Mouse (Mus musculus): Measurements from ENCODE around the gene Rela.

Rela gene

DNA sequence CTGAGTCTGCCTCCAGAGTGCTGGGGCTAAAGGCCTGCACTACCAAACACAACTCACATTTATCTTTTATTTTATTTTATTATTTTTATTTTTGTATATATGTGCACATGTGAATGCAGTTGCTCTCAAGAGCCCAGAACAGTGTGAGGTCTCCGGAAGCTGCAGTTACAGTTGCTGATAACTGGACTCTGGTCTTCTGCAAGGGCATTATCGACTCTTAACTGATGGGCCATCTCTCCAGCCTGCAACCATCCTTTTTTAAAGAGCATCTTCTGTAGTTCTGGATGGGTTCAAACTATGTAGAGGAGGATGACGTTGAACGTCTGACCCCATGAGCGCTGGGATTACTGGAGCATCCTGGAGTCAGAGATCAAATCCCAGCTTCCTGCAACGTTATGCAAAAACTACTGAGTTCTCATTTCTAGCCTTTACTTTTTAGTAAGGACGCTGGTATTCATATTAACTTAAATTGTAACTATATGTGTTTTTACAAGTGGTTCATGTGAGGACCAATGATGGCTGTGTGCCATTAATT lies 1.2 kb upstream of the Rela start:
- DNase-seq (ENCODE audit: low spot score) = no peak

DNA sequence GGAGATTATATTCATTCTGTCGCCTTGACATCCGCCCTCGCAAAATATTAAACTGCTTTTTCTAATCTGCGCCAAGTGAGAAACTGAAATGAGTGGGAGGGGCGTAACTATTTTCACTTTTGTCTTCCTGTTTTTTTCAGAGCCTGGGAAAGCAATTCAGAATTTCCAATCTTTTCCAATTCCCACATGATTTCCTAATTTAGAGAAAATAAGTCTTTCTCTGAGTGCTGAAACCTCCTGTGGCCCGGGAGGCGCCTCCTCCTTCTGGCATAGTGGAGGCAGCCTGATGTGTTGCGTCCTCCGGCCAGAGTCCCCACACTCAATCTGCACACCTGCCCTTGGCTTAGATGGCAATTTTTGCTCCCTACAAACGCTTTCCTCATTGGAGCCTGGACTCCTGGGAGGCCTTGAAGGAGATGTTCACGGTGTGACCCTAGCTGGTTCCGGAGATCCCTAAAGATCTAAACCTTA lies 677 bp upstream of the Rela start:
- DNase-seq (ENCODE audit: low spot score) = no peak

DNA sequence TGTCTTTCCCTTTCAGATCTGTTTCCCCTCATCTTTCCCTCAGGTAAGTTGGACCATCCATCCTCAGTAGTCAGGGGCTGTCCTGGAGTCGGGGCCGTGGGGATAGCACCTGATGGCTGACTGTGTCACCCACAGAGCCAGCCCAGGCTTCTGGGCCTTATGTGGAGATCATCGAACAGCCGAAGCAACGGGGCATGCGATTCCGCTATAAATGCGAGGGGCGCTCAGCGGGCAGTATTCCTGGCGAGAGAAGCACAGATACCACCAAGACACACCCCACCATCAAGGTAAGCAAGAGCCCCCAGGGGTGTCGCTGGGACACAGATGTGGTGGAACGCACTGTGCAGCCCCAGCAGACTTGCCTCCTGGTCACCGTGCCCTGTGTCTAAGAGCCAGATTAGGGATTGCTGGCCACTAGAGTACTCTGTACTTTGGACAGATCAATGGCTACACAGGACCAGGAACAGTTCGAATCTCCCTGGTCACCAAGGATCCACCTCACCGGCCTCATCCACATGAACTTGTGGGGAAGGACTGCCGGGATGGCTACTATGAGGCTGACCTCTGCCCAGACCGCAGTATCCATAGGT lies 1.2 kb downstream of the Rela start:
- no peak for DNase-seq (ENCODE audit: low spot score)

DNA sequence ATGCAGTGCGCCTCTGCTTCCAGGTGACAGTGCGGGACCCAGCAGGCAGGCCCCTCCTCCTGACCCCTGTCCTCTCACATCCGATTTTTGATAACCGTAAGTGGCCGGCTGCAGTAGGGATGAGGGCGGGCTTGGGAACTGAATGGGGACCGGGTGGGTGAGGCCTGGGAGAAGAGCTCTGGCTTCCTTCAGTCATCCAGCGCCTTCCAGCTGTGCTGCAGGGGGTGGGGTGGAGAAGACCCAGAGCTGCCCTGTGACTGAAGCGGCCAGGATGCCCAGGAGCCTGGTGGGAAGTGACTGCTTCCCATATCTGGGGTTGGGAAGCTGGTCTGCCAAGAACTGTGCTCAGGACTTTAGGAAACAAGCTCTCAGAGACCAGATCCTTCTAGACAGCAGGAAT lies 3.1 kb downstream of the Rela start:
- DNase-seq (ENCODE audit: low spot score) = no peak

DNA sequence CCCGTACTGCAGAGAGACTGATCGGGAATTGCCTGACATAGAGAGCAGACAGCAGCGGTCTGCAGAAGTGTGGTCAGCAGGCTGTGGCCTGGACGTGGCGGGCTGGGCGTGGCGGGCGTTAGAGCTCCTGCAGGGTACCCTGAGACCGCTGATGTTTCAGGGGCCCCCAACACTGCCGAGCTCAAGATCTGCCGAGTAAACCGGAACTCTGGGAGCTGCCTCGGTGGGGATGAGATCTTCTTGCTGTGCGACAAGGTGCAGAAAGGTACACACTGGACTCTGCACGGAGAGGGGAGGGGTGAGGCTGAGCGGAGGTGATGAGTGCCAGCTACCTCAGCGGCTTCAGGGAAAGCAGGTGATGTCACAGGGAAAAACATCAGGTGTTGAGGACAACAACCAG lies 3.7 kb downstream of the Rela start:
- DNase-seq (ENCODE audit: low spot score) = no peak

DNA sequence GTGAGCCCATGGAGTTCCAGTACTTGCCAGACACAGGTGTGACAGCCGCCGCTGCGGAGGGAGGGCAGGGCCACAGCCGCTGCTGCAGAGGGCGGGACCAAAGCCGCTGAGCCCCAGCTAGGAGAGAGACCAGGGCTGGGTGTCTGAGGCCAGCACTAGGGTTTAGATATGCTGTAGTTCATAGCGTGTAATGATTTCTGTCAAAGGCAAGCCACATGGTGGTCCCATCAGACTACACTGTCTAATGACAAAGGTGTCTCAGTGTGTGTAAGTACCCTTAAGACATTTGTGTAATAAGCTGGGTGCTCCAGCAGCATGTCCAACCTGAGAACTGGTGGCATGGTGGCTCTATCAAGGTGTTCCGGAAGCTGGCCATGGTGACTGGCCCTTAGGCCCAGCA lies 4.4 kb downstream of the Rela start:
- DNase-seq (ENCODE audit: low spot score) = no peak

DNA sequence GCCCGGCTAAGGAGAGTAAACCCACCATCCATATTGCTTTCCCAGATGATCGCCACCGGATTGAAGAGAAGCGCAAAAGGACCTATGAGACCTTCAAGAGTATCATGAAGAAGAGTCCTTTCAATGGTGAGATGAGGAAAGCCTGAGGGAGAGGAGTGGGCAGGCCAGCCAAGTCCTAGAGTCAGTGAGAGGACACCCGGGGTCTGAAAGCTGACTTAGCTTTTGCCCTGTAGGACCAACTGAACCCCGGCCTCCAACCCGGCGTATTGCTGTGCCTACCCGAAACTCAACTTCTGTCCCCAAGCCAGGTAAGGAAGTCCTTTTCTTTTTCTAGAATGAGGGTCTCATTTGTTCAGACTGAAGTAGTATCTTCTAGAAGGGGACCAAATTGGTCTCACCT lies 8.0 kb downstream of the Rela start:
- DNase-seq (ENCODE audit: low spot score) = no peak

DNA sequence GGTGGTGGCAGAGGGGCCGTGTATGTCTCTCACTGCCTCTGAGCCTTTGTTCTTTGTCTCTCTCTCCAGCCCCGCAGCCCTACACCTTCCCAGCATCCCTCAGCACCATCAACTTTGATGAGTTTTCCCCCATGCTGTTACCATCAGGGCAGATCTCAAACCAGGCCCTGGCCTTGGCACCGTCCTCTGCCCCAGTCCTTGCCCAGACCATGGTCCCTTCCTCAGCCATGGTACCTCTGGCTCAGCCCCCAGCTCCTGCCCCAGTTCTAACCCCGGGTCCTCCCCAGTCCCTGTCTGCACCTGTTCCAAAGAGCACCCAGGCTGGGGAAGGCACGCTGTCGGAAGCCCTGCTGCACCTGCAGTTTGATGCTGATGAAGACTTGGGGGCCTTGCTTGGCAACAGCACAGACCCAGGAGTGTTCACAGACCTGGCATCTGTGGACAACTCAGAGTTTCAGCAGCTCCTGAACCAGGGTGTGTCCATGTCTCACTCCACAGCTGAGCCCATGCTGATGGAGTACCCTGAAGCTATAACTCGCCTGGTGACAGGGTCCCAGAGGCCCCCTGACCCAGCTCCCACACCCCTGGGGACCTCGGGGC lies 9.5 kb downstream of the Rela start:
- DNase-seq (ENCODE audit: low spot score) = no peak

DNA sequence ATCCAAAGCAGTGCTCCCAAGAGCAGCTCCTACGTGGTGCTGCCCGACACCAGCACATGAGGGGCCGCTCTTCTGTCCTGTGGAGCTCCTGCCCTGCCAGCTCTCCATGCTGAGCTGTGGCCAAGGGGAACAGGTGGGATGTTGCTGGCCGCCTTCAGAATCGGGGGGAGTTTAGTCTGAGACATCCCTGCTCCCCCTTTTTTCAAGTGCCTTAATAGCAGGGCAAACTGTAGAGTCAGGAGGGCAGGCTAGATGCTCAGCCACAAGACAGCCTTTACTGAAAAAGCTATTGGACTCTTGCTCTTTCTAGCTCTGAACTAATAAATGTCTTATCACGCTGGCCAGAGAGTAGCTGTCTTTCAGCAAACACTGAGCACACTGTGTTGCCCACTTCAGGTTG lies 10.5 kb downstream of the Rela start:
- no peak for DNase-seq (ENCODE audit: low spot score)

DNA sequence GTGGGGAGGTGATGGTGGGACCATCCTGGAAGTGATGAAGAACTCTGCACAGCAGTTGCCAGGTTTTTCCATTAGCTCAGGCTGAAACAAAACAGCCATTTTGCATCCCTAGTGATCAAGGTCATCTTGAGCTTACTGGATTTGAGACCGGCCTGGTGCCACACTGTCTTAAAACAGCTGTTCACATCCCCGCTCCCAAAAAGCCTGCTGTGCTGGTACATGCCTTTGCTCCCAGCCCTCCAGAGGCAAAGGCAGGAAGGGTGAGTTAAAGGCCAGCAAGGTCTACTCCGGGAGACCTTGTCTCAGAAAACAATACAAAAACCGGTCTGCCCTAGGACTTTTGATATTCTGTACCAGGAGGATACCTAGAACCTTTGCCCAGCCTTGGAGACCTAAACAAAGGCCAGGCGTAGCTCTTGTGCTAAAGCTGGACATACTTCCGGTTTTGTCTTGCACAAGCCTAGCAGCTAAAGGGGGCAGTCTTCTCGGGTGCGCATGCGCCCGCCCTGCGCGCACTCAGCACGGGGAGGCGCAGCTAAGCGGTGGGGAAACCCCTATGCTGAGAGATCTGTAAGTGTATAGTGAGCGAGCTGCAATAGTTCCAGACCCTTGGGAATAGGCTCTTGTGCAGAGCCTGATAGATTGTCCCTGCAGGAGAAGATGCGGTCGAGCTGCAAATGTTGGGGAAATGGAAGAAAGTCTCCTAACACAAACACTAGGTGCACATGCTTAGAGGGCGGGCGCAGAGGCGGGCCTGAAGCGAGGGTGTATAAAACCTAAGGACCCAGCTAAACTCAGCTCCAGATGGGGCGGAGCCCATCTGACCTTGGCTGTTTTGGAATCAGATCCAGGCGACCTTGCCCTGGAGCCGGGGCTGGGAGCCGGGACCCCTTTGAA lies 11.4 kb downstream of the Rela start:
- peak; percentile 87 for DNase-seq (ENCODE audit: low spot score)

DNA sequence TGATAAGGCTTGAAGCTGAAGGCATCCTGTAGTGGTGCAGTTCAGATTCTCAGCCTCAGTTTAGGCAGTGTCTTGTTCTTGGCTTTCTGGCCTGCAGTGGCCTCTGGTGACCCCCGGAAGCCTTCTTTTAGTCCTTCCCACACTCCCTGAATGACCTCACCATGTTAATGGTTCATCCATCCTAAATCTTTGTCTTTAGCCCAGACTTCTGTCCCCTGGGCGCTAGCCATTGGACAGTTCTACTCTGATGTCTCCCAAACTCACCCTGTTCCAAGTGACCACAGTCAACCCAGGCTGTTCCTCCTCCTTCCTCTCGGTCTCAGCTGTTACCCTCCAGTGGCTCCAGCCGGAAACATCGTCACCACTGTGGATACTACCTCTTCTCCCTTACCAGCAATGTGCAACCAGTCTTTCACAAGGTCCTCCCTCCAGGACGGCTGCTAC lies 12.0 kb downstream of the Rela start:
- DNase-seq (ENCODE audit: low spot score) = no peak

DNA sequence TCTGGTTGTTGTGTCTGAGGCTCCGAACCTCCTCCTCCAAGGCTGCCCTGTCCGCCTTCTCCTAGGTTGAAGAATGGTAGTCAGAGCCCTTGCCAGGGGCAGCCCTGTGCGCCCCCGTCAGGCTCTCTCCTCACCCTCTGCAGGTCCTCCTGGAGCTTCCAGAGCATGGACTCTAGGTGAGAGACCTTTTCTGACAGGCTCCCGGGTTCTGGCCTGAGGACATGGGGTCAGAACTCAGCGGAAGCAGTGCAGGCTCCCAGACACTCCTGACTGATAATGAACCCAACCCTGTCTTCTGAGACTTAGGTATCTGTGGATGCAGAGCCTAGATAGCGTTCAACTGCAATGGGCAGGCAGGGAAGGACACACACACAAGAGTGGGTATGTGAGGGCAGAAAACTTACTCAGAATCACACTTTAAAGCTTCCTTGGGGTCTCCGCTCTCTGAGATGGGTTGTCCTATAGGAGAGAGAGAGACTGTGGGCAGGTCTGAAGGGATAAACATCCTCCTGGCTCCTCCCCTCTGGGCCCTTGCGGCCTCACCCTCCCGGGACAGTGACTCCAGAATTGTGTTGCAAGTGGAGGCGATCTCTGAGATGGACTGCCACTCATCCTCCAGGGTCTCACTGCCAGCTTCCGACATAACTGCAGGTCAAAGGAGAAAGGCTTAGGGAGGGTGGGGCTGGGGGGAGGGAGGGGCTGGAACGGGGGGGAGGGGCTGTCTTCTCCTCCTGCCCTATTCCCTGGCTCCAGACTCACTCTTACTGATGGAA lies 14.4 kb downstream of the Rela start:
- no peak for DNase-seq (ENCODE audit: low spot score)

DNA sequence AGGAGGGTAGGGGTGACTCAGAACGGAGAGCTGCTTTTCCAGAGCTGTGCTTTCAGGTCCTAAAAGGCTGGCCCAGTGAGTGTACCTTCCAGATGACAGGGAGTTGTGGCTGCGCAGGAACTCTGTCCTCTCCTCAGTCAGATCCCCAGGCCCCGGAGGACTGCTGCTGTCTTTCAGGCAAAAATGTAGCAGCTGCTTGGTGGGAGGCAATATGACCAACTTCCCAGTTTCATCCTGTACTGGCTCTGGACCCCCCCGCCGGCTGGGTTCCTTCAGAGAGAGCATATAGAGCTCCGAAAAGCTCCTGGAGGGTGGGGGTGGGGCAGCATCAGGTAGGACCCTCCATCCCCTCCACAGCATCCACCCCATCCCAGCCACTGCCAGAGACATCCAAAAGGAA lies 15.3 kb downstream of the Rela start:
- DNase-seq (ENCODE audit: low spot score) = no peak

DNA sequence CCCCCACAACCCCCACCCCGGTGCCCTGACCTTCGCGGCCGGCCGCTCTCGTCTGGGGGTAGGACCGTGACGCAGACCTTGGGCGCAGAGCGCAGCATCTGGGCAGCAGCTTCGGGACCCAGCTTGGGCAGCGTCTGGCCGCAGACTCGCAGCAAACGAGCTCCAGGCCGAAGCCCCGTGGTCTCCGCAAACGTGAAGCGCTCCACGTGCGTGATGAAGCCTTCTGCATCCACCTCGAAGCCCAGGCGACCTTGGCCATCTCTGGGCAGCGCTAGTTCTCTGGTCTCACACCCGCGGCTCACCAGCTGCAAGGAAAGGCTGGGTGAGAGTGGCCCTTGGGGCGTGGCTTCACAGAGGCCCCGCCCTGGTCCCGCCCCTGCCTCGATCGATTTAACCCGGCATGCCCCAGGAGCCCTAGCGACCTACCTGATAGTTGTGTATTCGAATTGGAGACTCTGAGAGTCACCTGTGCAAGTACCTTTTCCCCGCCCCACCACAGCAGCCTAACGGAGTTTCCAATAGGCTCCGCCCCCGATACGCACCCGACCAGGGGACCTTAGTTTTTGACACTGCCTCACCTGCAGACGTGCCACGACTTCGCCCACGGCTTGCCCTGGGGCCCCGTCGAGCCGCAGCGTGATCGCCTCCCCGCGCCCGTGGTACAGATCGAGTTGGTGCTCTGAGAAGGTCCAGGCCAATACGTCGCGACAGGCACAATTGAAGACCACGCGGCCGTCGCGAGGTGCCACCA lies 16.9 kb downstream of the Rela start:
- peak; percentile 84 for DNase-seq (ENCODE audit: low spot score)

DNA sequence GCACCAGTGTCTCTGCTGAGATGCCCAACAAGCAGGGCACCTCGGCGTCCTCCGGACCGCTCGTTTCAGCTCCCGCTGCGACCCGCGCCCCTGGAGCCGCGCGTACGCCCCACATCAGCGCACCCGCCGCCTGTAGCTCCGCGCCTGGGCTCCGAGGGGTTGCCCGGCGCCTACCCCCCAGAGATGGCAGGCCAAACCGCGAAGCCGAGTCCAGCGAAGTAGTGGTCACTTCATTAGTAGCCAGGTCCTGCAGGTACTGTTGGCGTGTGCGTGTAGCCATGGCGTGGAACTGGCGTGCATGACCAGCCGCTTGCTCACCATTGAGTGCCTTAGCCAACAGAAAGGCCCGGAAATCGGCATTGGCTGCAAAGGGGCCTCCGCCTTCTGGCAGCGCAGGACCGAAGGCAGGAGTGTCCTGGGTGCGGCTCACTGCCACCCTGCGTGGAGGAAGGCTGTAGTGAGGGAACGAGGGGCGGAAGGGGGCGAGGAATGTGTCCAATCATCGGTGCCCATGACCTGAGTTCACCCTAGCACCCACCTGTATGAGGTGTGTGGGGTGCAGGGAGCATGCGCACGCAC lies 17.5 kb downstream of the Rela start:
- DNase-seq (ENCODE audit: low spot score) = peak; percentile 33

DNA sequence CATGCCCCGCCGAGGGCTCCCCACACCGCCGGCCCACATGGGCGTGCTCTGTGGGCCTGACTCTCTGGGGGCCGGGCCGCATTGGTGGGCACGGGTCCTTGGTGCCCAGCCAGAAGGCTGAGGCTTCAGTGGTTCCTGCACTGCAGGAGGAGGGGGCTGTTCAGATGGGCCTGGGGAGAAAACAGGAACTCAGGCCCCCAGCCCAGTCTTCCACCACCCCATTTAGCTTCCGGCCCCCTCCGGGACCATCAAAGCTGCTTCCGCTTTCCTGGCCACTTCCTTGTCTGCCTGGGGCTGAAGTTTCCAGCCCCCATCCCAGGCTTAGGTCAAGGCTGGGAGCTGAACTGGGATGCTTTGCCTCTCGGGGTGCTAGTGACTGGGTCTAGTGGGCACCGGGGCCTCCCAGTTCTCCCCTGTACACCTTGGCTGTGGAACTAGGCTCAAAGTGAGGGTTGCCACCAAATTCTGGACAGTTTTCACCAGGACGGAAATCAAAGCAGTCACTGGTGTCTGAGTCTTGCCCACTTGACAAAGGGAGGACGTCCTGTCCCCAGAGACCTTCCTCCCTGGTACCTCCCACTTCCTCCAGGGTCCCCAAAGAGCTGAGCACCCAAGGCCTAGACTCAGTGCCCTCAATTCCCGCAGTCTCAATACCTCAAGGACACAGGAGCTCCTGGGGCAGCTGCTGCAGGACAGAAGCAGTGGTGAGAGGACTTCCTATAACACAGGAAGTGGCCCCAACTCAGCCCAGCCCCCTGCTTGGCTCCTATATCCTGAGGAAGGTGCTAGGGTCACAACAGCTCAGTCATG lies 23.9 kb downstream of the Rela start:
- no peak for DNase-seq (ENCODE audit: low spot score)

DNA sequence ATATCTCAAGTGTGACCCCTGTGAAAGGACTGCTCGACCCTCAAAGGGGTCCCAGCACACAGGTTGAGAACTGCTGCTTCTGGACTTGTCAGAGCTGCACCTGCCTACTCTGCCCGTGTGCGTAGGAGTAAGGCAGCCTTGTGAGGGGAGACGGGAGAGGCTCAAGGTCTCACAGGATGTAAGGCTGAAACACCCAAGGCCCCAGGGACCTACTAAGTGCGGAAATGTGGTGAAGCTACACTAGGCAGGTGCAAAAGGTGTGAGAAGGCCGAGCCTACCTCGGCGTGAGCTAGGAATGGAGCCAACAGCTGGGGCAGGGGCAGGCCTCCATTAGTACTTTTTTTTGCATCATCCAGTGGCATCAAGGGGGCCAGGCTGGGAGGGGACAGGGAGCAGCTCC lies 25.0 kb downstream of the Rela start:
- no peak for DNase-seq (ENCODE audit: low spot score)

DNA sequence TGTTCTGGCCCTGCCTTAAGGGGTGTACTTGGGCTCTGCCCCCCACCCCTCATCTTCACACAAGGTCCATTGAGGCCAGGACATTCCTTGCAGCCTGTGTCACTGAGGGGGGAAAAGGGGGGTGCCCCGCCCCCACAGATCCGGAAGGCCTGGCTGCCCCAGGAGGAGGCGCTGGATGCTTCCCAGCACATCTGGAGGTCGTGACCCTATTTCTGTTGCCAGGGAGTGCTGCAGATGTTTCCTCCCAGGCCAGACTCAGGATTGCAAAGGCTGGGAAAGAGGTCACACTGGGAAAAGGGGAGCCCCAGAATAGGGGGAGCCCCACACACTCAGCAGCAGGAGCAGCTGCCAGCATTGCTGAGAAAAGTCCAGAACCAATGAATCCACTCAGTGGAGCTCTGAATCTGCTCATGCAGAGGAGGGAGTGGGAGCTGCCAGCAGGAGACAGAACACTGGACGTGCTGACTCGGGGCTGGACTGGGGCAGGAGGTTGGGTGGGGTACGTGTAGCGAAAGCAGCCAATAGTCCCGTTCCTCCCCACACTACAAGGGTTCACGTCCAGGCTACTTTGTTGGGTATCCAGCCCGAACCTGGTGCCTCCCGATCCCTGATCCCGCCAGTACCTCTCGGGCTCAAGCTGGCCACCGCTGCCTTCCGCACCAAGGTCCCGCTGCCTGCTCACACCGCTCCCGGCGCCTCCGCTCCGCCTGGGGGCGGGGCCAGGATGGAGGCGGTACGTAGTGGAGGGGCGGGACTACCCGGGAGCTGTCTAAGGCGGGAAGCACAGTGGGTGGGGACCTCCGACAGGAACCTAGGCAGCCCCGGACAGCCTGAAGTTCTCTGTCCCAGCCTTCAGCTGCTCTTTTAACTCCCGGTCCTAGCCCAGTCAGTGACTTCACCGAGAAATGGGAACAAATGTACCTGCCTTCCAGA lies 26.0 kb downstream of the Rela start, which contains the start of gene Sipa1:
Sipa1 (minus strand) TSS at position 727 of the 933 bp plus-strand sequence.
- DNase-seq (ENCODE audit: low spot score) = peak; percentile 93

Measured in embryo, embryonic 10.5 days (tissue).